Mouse (Mus musculus) MEL (cell line): ENCODE measurements around the gene Ctsa.
A peak's percentile ranks its signal among the peaks of the same experiment; 100 is the strongest.

Experiments
- CTCF ChIP-seq, 3 experiments: IDR thresholded peaks in 2 of 3; conservative IDR thresholded peaks in 1 of 3; 2 replicates each; pipeline ENCODE4 v1.5.1; 2011 to 2012; ENCODE audit warnings: low read length in 3 of 3, low read depth in 2 of 3, mild to moderate bottlenecking in 2 of 3, improper control_type of control experiment in 1 of 3, inconsistent platforms in 1 of 3, mixed read lengths in 1 of 3, moderate library complexity in 1 of 3; ENCODE audit not compliant: control insufficient read depth in 1 of 3, insufficient read depth in 1 of 3, poor library complexity in 1 of 3, severe bottlenecking in 1 of 3
- GATA1 ChIP-seq: IDR thresholded peaks from 2 replicates; pipeline ENCODE4 v1.6.1; 2011; ENCODE audit warnings: low read depth, low read length, improper control_type of control experiment
- MAX ChIP-seq: IDR thresholded peaks from 2 replicates; pipeline ENCODE4 v1.6.1; 2011; ENCODE audit warnings: low read length, improper control_type of control experiment
- MXI1 ChIP-seq: IDR thresholded peaks from 2 replicates; pipeline ENCODE4 v1.6.1; 2011; ENCODE audit warnings: mild to moderate bottlenecking, low read depth, low read length, improper control_type of control experiment
- MYB ChIP-seq: IDR thresholded peaks from 2 replicates; pipeline ENCODE4 v1.6.1; 2011; ENCODE audit warnings: mild to moderate bottlenecking, low read depth, low read length, improper control_type of control experiment
- ZKSCAN1 ChIP-seq: IDR thresholded peaks from 2 replicates; pipeline ENCODE4 v1.6.1; 2012; ENCODE audit warnings: low read depth, mild to moderate bottlenecking, inconsistent platforms, low read length, improper control_type of control experiment, moderate library complexity

- TF ChIP-seq GATA1 (no peak), MAX (no peak), CTCF (IDR thresholded peaks at IDR 0.05 in 2 of 3, conservative IDR thresholded peaks at IDR 0.05 in 1 of 3; ENCODE audit: control insufficient read depth in 1 of 3, insufficient read depth in 1 of 3, low read depth in 2 of 3, low read length in 3 of 3, poor library complexity in 1 of 3, severe bottlenecking in 1 of 3) (peak; percentile 83 to 95 (median 93)), ZKSCAN1 (no peak), MYB (no peak), MXI1 (peak; percentile 79)
Observed at GRCm38 (mm10) chr2:164794293-164794692, 38.4 kb upstream of the Ctsa start.
